Mouse (Mus musculus) megakaryocyte, embryonic 14.5 days (primary cell): ENCODE data around the gene Cped1.

Experiments used
- FLI1 ChIP-seq: IDR thresholded peaks from 2 replicates; pipeline ENCODE4 v1.6.1; 2012; ENCODE audit warnings: low read length, inconsistent platforms, mixed read lengths
- GATA1 ChIP-seq: IDR thresholded peaks from 3 replicates; pipeline ENCODE4 v1.6.1; 2012; ENCODE audit warnings: mixed read lengths, low read length, inconsistent platforms, borderline replicate concordance

GRCm38 (mm10) chr6:22224351-22224750 is 238.6 kb downstream of the Cped1 start:
- TF ChIP-seq GATA1 (no peak), FLI1 (no peak)
